Mouse (Mus musculus) heart, postnatal 0 days (tissue): ENCODE results near the gene Tmbim6. TPM values are rescaled to one million over a fixed set of nuclear protein-coding genes. Genes with fewer than 3 reads are reported as not detected.
A peak's percentile ranks its signal among the peaks of the same experiment; 100 is the strongest.

Experiments
- ATAC-seq: fragments of 200-750 bp; cut with Nextera tagmentation; 2 replicates; pipeline ENCODE4 v1.8.0; 2017; ENCODE audit warnings: low read depth, moderate number of reproducible peaks, moderate library complexity; ENCODE audit not compliant: insufficient read depth
- DNase-seq: peaks from one replicate; pipeline ENCODE4 v3.0.0-alpha.2; 2016; ENCODE audit warnings: low spot score
- H3K27ac ChIP-seq: fragments of 300-500 bp; sonication (generic); 2 replicates; pipeline ENCODE4 v1.5.1; 2014; ENCODE audit warnings: low read depth, mild to moderate bottlenecking
- H3K27me3 ChIP-seq: fragments of 300-500 bp; sonication (generic); 2 replicates; pipeline ENCODE4 v1.6.1; 2014; ENCODE audit warnings: low read length, mixed read lengths; ENCODE audit not compliant: control insufficient read depth, insufficient read depth
- H3K36me3 ChIP-seq: fragments of 300-500 bp; sonication (generic); replicated peaks from 2 replicates; pipeline ENCODE4 v1.6.1; 2014; ENCODE audit warnings: low read length, mixed read lengths; ENCODE audit not compliant: control insufficient read depth, insufficient read depth
- H3K4me1 ChIP-seq: fragments of 300-500 bp; sonication (generic); 2 replicates; pipeline ENCODE4 v1.6.1; 2014; ENCODE audit warnings: antibody characterized with exemption; ENCODE audit not compliant: control insufficient read depth, insufficient read depth
- H3K4me2 ChIP-seq: fragments of 300-500 bp; sonication (generic); 2 replicates; pipeline ENCODE4 v1.6.1; 2014; ENCODE audit warnings: low read depth, mild to moderate bottlenecking, low read length, moderate library complexity
- H3K4me3 ChIP-seq: fragments of 300-500 bp; sonication (generic); 2 replicates; pipeline ENCODE4 v1.5.1; 2014; ENCODE audit warnings: low read depth, low read length
- H3K9ac ChIP-seq: fragments of 300-500 bp; sonication (generic); replicated peaks from 2 replicates; pipeline ENCODE4 v1.6.1; 2014; ENCODE audit warnings: low read depth, low read length, mixed read lengths
- H3K9me3 ChIP-seq: fragments of 300-500 bp; sonication (generic); replicated peaks from 2 replicates; pipeline ENCODE4 v1.6.1; 2016; ENCODE audit warnings: low read length; ENCODE audit not compliant: control insufficient read depth
- CTCF ChIP-seq: IDR thresholded peaks from 2 replicates; pipeline ENCODE4 v1.5.1; 2016; ENCODE audit warnings: antibody characterized with exemption, control low read depth, low read depth
- EP300 ChIP-seq: IDR thresholded peaks from 2 replicates; pipeline ENCODE4 v1.6.1; 2016; ENCODE audit warnings: antibody characterized with exemption, low read depth
- WGBS: fragments of 180-500 bp; shearing (Covaris S2); extraction: QIAGEN DNeasy Blood & Tissue Kit; methylation state at CpG from one replicate; pipeline ENCODE4 v1.1.7; 2014; 5-methylcytosine and 5-hydroxymethylcytosine counted together
- polyA plus RNA-seq: library from polyadenylated mRNA; unstranded; fragments of >200 nt; fragmentation: Nextera tagmentation; extraction: Ambion mirVana; gene quantifications from 2 replicates; pipeline ENCODE4 v1.2.1, GENCODE M21; 2015
- total RNA-seq: library from RNA; depleted of rRNA; stranded (reverse); fragments of >200 nt; gene quantifications from 2 replicates; pipeline ENCODE4 v1.2.3, GENCODE M21; 2014; ENCODE audit warnings: low replicate concordance

Gene Tmbim6
- total and polyA plus RNA-seq, 2 experiments from 2014 or later: 188 to 190 TPM

DNA sequence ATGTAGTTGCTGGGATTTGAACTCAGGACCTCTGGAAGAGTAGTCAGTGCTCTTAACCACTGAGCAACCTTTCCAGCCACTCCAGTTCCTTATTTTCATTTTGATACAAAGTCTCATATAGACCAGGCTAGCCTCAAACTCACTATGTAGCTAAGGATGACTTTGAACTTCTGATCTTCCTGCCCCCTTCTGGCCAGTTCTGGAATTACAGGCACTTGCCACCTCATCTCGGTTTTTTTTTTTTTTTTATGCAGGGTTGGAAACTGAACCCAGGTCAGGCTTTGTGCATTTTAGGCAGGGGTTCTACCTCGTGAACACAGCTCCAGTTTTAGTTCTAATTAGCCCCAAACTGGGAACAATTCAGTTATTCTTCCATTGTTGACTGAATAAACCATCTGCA, 23.1 kb downstream of the Tmbim6 start:
- ATAC-seq: no peak
- H3K27me3 ChIP-seq: no peaks in the 10 kb centered on the region
- H3K4me3 ChIP-seq: no peak overlapping the region
- no peaks in the 10 kb centered on the region for H3K9me3 ChIP-seq
- 19% methylated on average over 2 of the region's 2 CpGs for WGBS
- H3K9ac ChIP-seq: no peak overlapping the region
- H3K4me1 ChIP-seq: peaks cover 5% of the 10 kb centered on the region; the same call in 1 of the 2 replicates
- DNase-seq: no peak
- H3K27ac ChIP-seq: no peak overlapping the region
- H3K4me2 ChIP-seq: no peak overlapping the region
- no peaks in the 10 kb centered on the region for H3K36me3 ChIP-seq
- peak; percentile 52 for TF ChIP-seq CTCF
- TF ChIP-seq EP300: no peak

DNA sequence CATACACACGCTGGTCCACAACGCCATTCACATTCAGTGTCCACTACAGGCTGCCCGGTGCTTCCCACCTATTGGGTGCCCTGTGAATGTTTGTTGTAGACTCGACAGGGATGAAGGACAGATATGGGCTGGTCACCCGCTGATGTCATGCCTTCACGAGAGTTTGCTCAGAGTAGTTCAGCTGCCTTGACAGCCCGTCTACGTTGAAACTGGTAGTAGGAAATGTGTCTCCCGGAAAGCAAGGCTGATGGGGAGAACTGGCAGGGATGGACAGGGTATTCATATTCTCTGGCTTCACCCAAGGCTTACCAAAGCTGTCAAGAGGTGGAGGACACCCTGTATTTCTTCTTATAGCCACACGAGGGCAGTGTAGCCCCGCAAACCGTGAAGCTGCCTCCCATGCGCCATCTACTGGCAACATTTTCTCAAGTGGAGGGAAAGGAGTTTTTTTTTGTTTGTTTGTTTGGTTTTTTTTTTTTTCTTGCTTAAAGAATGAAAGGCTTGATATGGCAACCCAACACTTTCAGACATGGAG, 23.7 kb downstream of the Tmbim6 start:
- ATAC-seq: no peak
- no peaks in the 10 kb centered on the region for H3K27me3 ChIP-seq
- H3K9me3 ChIP-seq: no peaks in the 10 kb centered on the region
- DNase-seq: peak; percentile 78
- H3K9ac ChIP-seq: no peak overlapping the region
- TF ChIP-seq EP300: no peak
- TF ChIP-seq CTCF: peak; percentile 100
- H3K4me3 ChIP-seq: 0 out of 2 replicates have a peak overlapping the region, but pooled peaks have one; percentile 1
- 17% methylated on average over 13 of the region's 13 CpGs for WGBS
- peak overlapping the region; percentile 24 for H3K4me2 ChIP-seq
- H3K4me1 ChIP-seq: peaks cover 11% of the 10 kb centered on the region; the same call in 1 of the 2 replicates
- H3K27ac ChIP-seq: no peak overlapping the region
- no peaks in the 10 kb centered on the region for H3K36me3 ChIP-seq

DNA sequence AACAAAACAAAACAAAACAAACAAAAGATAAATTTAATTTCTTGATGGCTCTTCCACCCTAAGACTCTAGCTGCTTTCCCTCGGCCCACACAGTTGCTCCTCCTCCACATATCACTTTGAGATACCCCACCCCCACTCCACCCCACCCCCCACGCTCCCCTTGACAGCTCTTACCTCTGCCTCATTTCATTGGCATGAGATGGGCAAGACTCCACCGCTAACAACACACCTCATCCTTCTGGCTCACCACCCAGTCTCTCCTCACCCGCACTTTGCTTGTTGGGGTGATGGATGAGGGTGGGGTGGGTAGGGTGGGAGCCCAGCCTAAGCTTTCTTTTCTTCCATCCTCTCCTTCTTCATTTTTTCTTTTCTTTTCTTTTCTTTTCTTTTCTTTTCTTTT, 24.3 kb downstream of the Tmbim6 start:
- H3K9ac ChIP-seq: no peak overlapping the region
- no peak overlapping the region for H3K27ac ChIP-seq

DNA sequence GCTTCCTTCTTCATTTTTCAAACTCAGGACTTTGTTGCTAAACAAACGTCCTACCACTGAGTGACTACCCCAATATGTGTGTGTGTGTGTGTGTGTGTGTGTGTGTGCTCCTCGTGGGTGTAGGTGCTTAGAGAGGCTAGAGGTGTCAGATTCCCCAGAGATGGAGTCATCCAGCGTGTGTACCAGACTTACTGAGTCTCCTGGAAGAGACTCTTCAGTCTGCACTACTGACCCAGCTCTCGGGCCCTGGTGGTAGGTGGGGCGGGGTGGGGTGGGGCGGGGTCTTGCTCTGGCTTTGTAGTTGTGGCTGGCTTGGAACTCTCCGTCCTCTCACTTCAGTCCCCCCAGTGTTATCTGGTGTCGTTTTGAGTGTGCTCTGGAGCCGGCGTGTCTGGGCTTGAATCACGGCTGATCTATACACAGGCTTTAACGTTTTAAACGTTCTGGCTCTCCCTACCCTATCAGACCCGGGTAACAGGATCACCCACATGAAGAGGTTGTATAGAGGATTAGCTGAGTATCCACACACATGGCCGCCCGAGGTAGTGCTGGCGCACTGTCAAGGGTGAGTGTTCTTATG, 25.1 kb downstream of the Tmbim6 start:
- H3K4me2 ChIP-seq: no peak overlapping the region
- 19% methylated on average over 17 of the region's 17 CpGs for WGBS
- no peak for ATAC-seq

More for the DNA sequence above, 24.3 kb downstream of the Tmbim6 start:
- DNase-seq (no peak), ATAC-seq (no peak)
- Histone ChIP-seq H3K36me3 (peaks cover 5% of the 10 kb centered on the region; the same call in 1 of the 2 replicates), H3K4me2 (peak overlapping the region; percentile 24), H3K9me3 (no peaks in the 10 kb centered on the region), H3K27me3 (no peaks in the 10 kb centered on the region), H3K4me1 (peaks cover 12% of the 10 kb centered on the region; the same call in 1 of the 2 replicates), H3K4me3 (0 out of 2 replicates have a peak overlapping the region, but pooled peaks have one; percentile 1)
- WGBS: 29% methylated on average over 4 of the region's 4 CpGs
- no peak for TF ChIP-seq CTCF
- TF ChIP-seq EP300: no peak

DNA sequence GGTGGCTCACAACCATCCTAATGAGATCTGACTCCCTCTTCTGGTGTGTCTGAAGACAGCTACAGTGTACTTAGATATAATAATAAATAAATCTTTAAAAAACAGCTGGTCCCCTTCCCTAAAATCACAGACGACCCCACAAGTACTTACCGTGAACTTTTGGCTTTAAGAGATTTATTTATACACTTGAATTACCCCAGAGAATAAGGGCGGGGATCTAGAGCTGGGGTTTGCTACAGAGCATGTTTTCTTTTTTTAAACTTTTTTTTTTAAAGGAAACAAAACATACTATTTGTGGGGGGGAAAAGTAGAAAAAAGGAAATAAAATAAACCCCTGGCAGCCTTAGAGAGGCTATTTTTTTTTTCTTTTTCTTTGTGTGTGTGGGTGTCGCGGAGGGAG, 27.4 kb downstream of the Tmbim6 start:
- 41% methylated on average over 5 of the region's 5 CpGs for WGBS
- Histone ChIP-seq H3K9ac (no peak overlapping the region), H3K9me3 (no peaks in the 10 kb centered on the region), H3K4me1 (peaks cover 12% of the 10 kb centered on the region; the same call in 1 of the 2 replicates), H3K4me2 (peak overlapping the region; percentile 38), H3K27ac (peak overlapping the region; percentile 91), H3K4me3 (no peak overlapping the region), H3K36me3 (peaks cover 20% of the 10 kb centered on the region), H3K27me3 (no peaks in the 10 kb centered on the region)
- no peak for ATAC-seq
- TF ChIP-seq CTCF (no peak), EP300 (no peak)
- no peak for DNase-seq

More for the DNA sequence above, 25.1 kb downstream of the Tmbim6 start:
- peaks cover 9% of the 10 kb centered on the region; the same call in 1 of the 2 replicates for H3K36me3 ChIP-seq
- no peaks in the 10 kb centered on the region for H3K9me3 ChIP-seq
- H3K27me3 ChIP-seq: no peaks in the 10 kb centered on the region
- H3K27ac ChIP-seq: peak overlapping the region; percentile 54; the same call in 1 of the 2 replicates
- no peak overlapping the region for H3K4me3 ChIP-seq
- no peak for DNase-seq
- H3K9ac ChIP-seq: no peak overlapping the region
- H3K4me1 ChIP-seq: peaks cover 12% of the 10 kb centered on the region; the same call in 1 of the 2 replicates
- TF ChIP-seq CTCF (no peak), EP300 (no peak)
